Mouse (Mus musculus) MEL (cell line): ENCODE results near the gene Akt3. TPM values are rescaled to one million over a fixed set of nuclear protein-coding genes. Genes with fewer than 3 reads are reported as not detected.

Source experiments
- DNase-seq: peaks from one replicate; pipeline ENCODE4 v3.0.0; 2011; ENCODE audit warnings: low read depth, low spot score
- H3K27ac ChIP-seq: 2 replicates; pipeline ENCODE4 v1.5.1; 2012; ENCODE audit warnings: low read depth, mild to moderate bottlenecking, control low read depth, low read length, moderate library complexity; ENCODE audit not compliant: control insufficient read depth
- H3K27me3 ChIP-seq, 2 experiments: fragments of 150-350 bp in 1 of 2; sonication (generic) in 1 of 2; 2 replicates each; pipeline ENCODE4 v1.6.1; 2012; ENCODE audit warnings: low read length in 2 of 2, mild to moderate bottlenecking in 2 of 2, improper control_type of control experiment in 1 of 2, moderate library complexity in 1 of 2; ENCODE audit not compliant: insufficient read depth in 2 of 2, control insufficient read depth in 1 of 2
- H3K36me3 ChIP-seq, 2 experiments: 2 replicates each; pipeline ENCODE4 v1.6.1; 2012 to 2014; ENCODE audit warnings: low read length in 2 of 2, improper control_type of control experiment in 1 of 2, inconsistent platforms in 1 of 2, mild to moderate bottlenecking in 1 of 2; ENCODE audit not compliant: insufficient read depth in 2 of 2, control insufficient read depth in 1 of 2
- H3K4me1 ChIP-seq, 2 experiments: fragments of 150-350 bp in 1 of 2; sonication (generic) in 1 of 2; 2 replicates each; pipeline ENCODE4 v1.6.1; 2012; ENCODE audit warnings: low read length in 2 of 2, improper control_type of control experiment in 1 of 2, mild to moderate bottlenecking in 1 of 2; ENCODE audit not compliant: insufficient read depth in 2 of 2, control insufficient read depth in 1 of 2
- H3K4me3 ChIP-seq, 2 experiments: fragments of 150-350 bp in 1 of 2; sonication (generic) in 1 of 2; 2 replicates each; pipeline ENCODE4 v1.5.1; 2012; ENCODE audit warnings: low read depth in 2 of 2, low read length in 2 of 2, mild to moderate bottlenecking in 2 of 2, moderate library complexity in 2 of 2, control low read depth in 1 of 2, improper control_type of control experiment in 1 of 2; ENCODE audit not compliant: control insufficient read depth in 1 of 2, insufficient read depth in 1 of 2
- H3K79me2 ChIP-seq: 2 replicates; pipeline ENCODE4 v1.6.1; 2012; ENCODE audit warnings: mild to moderate bottlenecking, low read length, moderate library complexity; ENCODE audit not compliant: control insufficient read depth, poor library complexity, insufficient read depth
- H3K9ac ChIP-seq: 2 replicates; pipeline ENCODE4 v1.6.1; 2012; ENCODE audit warnings: low read depth, mild to moderate bottlenecking, control low read depth, low read length, moderate library complexity; ENCODE audit not compliant: control insufficient read depth, poor library complexity, severe bottlenecking
- H3K9me3 ChIP-seq: fragments of 150-350 bp; sonication (generic); replicated peaks from 2 replicates; pipeline ENCODE4 v1.6.1; 2012; ENCODE audit warnings: mild to moderate bottlenecking, low read length, improper control_type of control experiment, moderate library complexity; ENCODE audit not compliant: insufficient read depth
- CHD1 ChIP-seq: IDR thresholded peaks from 2 replicates; pipeline ENCODE4 v1.6.1; 2012; ENCODE audit warnings: low read depth, mild to moderate bottlenecking, inconsistent platforms, low read length, improper control_type of control experiment
- CTCF ChIP-seq, 3 experiments: IDR thresholded peaks in 2 of 3; conservative IDR thresholded peaks in 1 of 3; 2 replicates each; pipeline ENCODE4 v1.5.1; 2011 to 2012; ENCODE audit warnings: low read length in 3 of 3, low read depth in 2 of 3, mild to moderate bottlenecking in 2 of 3, improper control_type of control experiment in 1 of 3, inconsistent platforms in 1 of 3, mixed read lengths in 1 of 3, moderate library complexity in 1 of 3; ENCODE audit not compliant: control insufficient read depth in 1 of 3, insufficient read depth in 1 of 3, poor library complexity in 1 of 3, severe bottlenecking in 1 of 3
- E2F4 ChIP-seq: IDR thresholded peaks from 2 replicates; pipeline ENCODE4 v1.6.1; 2011; ENCODE audit warnings: low read depth, low read length, improper control_type of control experiment, borderline replicate concordance
- EP300 ChIP-seq, 2 experiments: IDR thresholded peaks; 2 replicates each; pipeline ENCODE4 v1.6.1; 2011; ENCODE audit warnings: improper control_type of control experiment in 2 of 2, low read length in 2 of 2, low read depth in 1 of 2, mild to moderate bottlenecking in 1 of 2
- ETS1 ChIP-seq: IDR thresholded peaks from 2 replicates; pipeline ENCODE4 v1.6.1; 2012; ENCODE audit warnings: low read depth, mild to moderate bottlenecking, inconsistent platforms, low read length, improper control_type of control experiment, moderate library complexity
- HCFC1 ChIP-seq: IDR thresholded peaks from 2 replicates; pipeline ENCODE4 v1.6.1; 2012; ENCODE audit warnings: low read depth, mild to moderate bottlenecking, inconsistent platforms, low read length, improper control_type of control experiment, moderate library complexity
- KAT2A ChIP-seq: conservative IDR thresholded peaks from 2 replicates; pipeline ENCODE4 v1.6.1; 2012; ENCODE audit warnings: low read depth, low read length, improper control_type of control experiment, inconsistent platforms
- MAX ChIP-seq: IDR thresholded peaks from 2 replicates; pipeline ENCODE4 v1.6.1; 2011; ENCODE audit warnings: low read length, improper control_type of control experiment
- MAZ ChIP-seq: IDR thresholded peaks from 2 replicates; pipeline ENCODE4 v1.6.1; 2012; ENCODE audit warnings: low read depth, mild to moderate bottlenecking, inconsistent platforms, low read length, improper control_type of control experiment
- MYB ChIP-seq: IDR thresholded peaks from 2 replicates; pipeline ENCODE4 v1.6.1; 2011; ENCODE audit warnings: mild to moderate bottlenecking, low read depth, low read length, improper control_type of control experiment
- NELFE ChIP-seq: IDR thresholded peaks from 2 replicates; pipeline ENCODE4 v1.6.1; 2011; ENCODE audit warnings: low read depth, low read length, improper control_type of control experiment
- POLR2AphosphoS5 ChIP-seq: IDR thresholded peaks from 2 replicates; pipeline ENCODE4 v1.6.1; 2012; ENCODE audit warnings: low read depth, borderline replicate concordance, mild to moderate bottlenecking, inconsistent platforms, low read length, moderate library complexity, mixed read lengths
- SMC3 ChIP-seq: IDR thresholded peaks from 2 replicates; pipeline ENCODE4 v1.6.1; 2011; ENCODE audit warnings: low read depth, low read length, improper control_type of control experiment
- UBTF ChIP-seq: IDR thresholded peaks from 2 replicates; pipeline ENCODE4 v1.6.1; 2012; ENCODE audit warnings: low read depth, mild to moderate bottlenecking, inconsistent platforms, low read length, improper control_type of control experiment, moderate library complexity, borderline replicate concordance; ENCODE audit not compliant: insufficient read depth
- USF1 ChIP-seq: IDR thresholded peaks from 2 replicates; pipeline ENCODE4 v1.6.1; 2014; ENCODE audit warnings: low read depth, mild to moderate bottlenecking, inconsistent platforms, low read length, improper control_type of control experiment, moderate library complexity
- ZC3H11A ChIP-seq: IDR thresholded peaks from 2 replicates; pipeline ENCODE4 v1.6.1; 2012; ENCODE audit warnings: low read depth, mild to moderate bottlenecking, inconsistent platforms, low read length, improper control_type of control experiment
- ZKSCAN1 ChIP-seq: IDR thresholded peaks from 2 replicates; pipeline ENCODE4 v1.6.1; 2012; ENCODE audit warnings: low read depth, mild to moderate bottlenecking, inconsistent platforms, low read length, improper control_type of control experiment, moderate library complexity
- ZMIZ1 ChIP-seq: IDR thresholded peaks from 2 replicates; pipeline ENCODE4 v1.6.1; 2012; ENCODE audit warnings: low read depth, mild to moderate bottlenecking, inconsistent platforms, low read length, improper control_type of control experiment, moderate library complexity
- polyA plus RNA-seq, 2 experiments: library from polyadenylated mRNA; stranded (reverse) in 1 of 2; unstranded in 1 of 2; fragments of >175 nt in 1 of 2; fragments of >200 nt in 1 of 2; gene quantifications; 2 replicates each; pipeline versions ENCODE4 v1.2.1 to v1.2.4; 2012; ENCODE audit warnings: low replicate concordance in 2 of 2, low read depth in 1 of 2; ENCODE audit not compliant: insufficient read length in 2 of 2, insufficient read depth in 1 of 2, missing spikeins in 1 of 2
- total RNA-seq: library from RNA; depleted of rRNA; stranded (reverse); fragments of 300-350 nt; gene quantifications from 2 replicates; pipeline ENCODE4 v1.2.3, GENCODE M21; 2012

The Akt3 gene
- total and polyA plus RNA-seq, 3 experiments: 3.5 to 6.2 TPM; not detected in 1

- H3K79me2 ChIP-seq: no peaks in the 10 kb centered on the region
- peaks cover 0 to 15% of the 10 kb centered on the region in 2 experiments; a peak in 2 of 4 replicates for H3K36me3 ChIP-seq
- TF ChIP-seq EP300 (IDR thresholded peaks at IDR 0.05; ENCODE audit: low read depth in 1 of 2, low read length in 2 of 2): no peak
- no peak for TF ChIP-seq ETS1
- no peak for TF ChIP-seq ZKSCAN1
- no peak for TF ChIP-seq NELFE
- H3K4me1 ChIP-seq: peaks cover 2 to 13% of the 10 kb centered on the region in 2 experiments
- no peak for DNase-seq
- no peak overlapping the region for H3K4me3 ChIP-seq
- H3K9ac ChIP-seq: no peak overlapping the region
- H3K27ac ChIP-seq: no peak overlapping the region
- no peaks in the 10 kb centered on the region for H3K9me3 ChIP-seq
- no peaks in the 10 kb centered on the region for H3K27me3 ChIP-seq
Measured at GRCm38 (mm10) chr1:177234462-177234861, 23.5 kb downstream of the Akt3 start.

GRCm38 (mm10) chr1:177231122-177231521 lies 26.9 kb downstream of the Akt3 start:
- Histone ChIP-seq H3K36me3 (peaks cover 0 to 6% of the 10 kb centered on the region in 2 experiments; a peak in 2 of 4 replicates), H3K27me3 (no peaks in the 10 kb centered on the region), H3K9me3 (no peaks in the 10 kb centered on the region), H3K27ac (no peak overlapping the region), H3K9ac (no peak overlapping the region), H3K79me2 (no peaks in the 10 kb centered on the region), H3K4me1 (peaks cover 0 to 6% of the 10 kb centered on the region in 2 experiments; a peak in 2 of 4 replicates), H3K4me3 (no peak overlapping the region)
- no peak for DNase-seq
- no peak for TF ChIP-seq CTCF (IDR thresholded peaks at IDR 0.05 in 2 of 3, conservative IDR thresholded peaks at IDR 0.05 in 1 of 3; ENCODE audit: control insufficient read depth in 1 of 3, insufficient read depth in 1 of 3, low read depth in 2 of 3, low read length in 3 of 3, poor library complexity in 1 of 3, severe bottlenecking in 1 of 3)
- TF ChIP-seq POLR2AphosphoS5: no peak
- no peak for TF ChIP-seq UBTF
- no peak for TF ChIP-seq EP300 (IDR thresholded peaks at IDR 0.05; ENCODE audit: low read depth in 1 of 2, low read length in 2 of 2)
- TF ChIP-seq E2F4: no peak
- no peak for TF ChIP-seq MAX
- TF ChIP-seq SMC3: no peak
- no peak for TF ChIP-seq USF1
- no peak for TF ChIP-seq MAZ
- no peak for TF ChIP-seq ZKSCAN1
- TF ChIP-seq ZC3H11A: no peak
- no peak for TF ChIP-seq MYB
- TF ChIP-seq KAT2A: no peak
- TF ChIP-seq HCFC1: no peak
- no peak for TF ChIP-seq ZMIZ1
- no peak for TF ChIP-seq CHD1
